ENCODE assay signal across 10 mouse cellular contexts in genomic region chr3:98016901-98017591, GRCm38 (mm10). TPM values are rescaled to one million over a fixed set of nuclear protein-coding genes. Genes with fewer than 3 reads are reported as not detected.
DNase-seq lines count a peak whose midpoint lies in the region; ATAC-seq and TF ChIP-seq lines count a peak whose summit lies in the region.
"Had no signal": no experiment of that assay in that cellular context is flagged by ENCODE, and none has a peak within 500 bp of the region (broad histone marks: within the 10 kb centered on the region; RNA-seq: fewer than 3 reads in every experiment).

No protein-coding gene starts in this region.

- intact Hi-C loops in heart, postnatal 14 days (cut with DNase I), result no loop called here

- H3K4me2 ChIP-seq in heart, embryonic 13.5 days, result 0 out of 2 replicates have a peak overlapping the region, but pooled peaks have one; percentile 75
- peak overlapping the region; percentile 32 for H3K4me2 ChIP-seq in liver, embryonic 13.5 days

- no peaks in the 10 kb centered on the region for H3K9me3 ChIP-seq in heart, embryonic 13.5 days
- no peaks in the 10 kb centered on the region for H3K9me3 ChIP-seq in liver, embryonic 13.5 days (replicated peaks)

- no peaks in the 10 kb centered on the region for H3K36me3 ChIP-seq in heart, embryonic 13.5 days
- H3K36me3 ChIP-seq in liver, embryonic 13.5 days, result no peaks in the 10 kb centered on the region; the same call in 1 of the 2 replicates

- 81% methylated on average over 5 of the region's 5 CpGs for WGBS in heart, embryonic 13.5 days
- WGBS in liver, embryonic 13.5 days (ENCODE audit: insufficient replicate concordance), result 66% methylated on average over 5 of the region's 5 CpGs

- no peak for TF ChIP-seq CTCF in brain, embryonic 14.5 days (IDR thresholded peaks at IDR 0.05; ENCODE audit: borderline replicate concordance, extremely low read depth, insufficient read depth, insufficient read length)

- H3K4me1 ChIP-seq in heart, embryonic 13.5 days, result peaks cover 79% of the 10 kb centered on the region
- H3K4me1 ChIP-seq in liver, embryonic 13.5 days (replicated peaks), result peaks cover 85% of the 10 kb centered on the region

- H3K27ac ChIP-seq in heart, embryonic 13.5 days (replicated peaks), result no peak overlapping the region
- H3K27ac ChIP-seq in liver, embryonic 13.5 days, result peak overlapping the region; percentile 18

- TF ChIP-seq POLR2A in brain, embryonic 14.5 days (IDR thresholded peaks at IDR 0.05; ENCODE audit: borderline replicate concordance, extremely low read depth, insufficient read depth, insufficient read length, poor library complexity, severe bottlenecking), result no peak

- no peaks in the 10 kb centered on the region for H3K27me3 ChIP-seq in heart, embryonic 13.5 days (replicated peaks)
- H3K27me3 ChIP-seq in liver, embryonic 13.5 days, result no peaks in the 10 kb centered on the region
- H3K27me3 ChIP-seq: CH12.LX had no signal

- ATAC-seq in heart, embryonic 13.5 days (ENCODE audit: extremely low read depth, insufficient number of reproducible peaks, low FRiP score, low TSS enrichment), result no peak
- ATAC-seq in liver, embryonic 13.5 days (ENCODE audit: low read depth), result no peak

- no peak overlapping the region for H3K4me3 ChIP-seq in heart, embryonic 13.5 days
- H3K4me3 ChIP-seq in liver, embryonic 13.5 days (replicated peaks), result peak overlapping the region; percentile 11; the same call in 1 of the 2 replicates

- DNase-seq in heart, postnatal 14 days, result no peak
- peak; percentile 53 for DNase-seq in brain, embryonic 14.5 days (ENCODE audit: low read depth)
- DNase-seq in kidney, adult 18-20 months, result peak; percentile 53
- no peak for DNase-seq in liver, embryonic 13.5 days
- no peak for DNase-seq in thymus, postnatal 25 days
- DNase-seq in thymus, postnatal 14 days, result no peak
- no peak for DNase-seq in frontal cortex, adult 2 months (ENCODE audit: extremely low spot score in 1 of 2, low spot score in 1 of 2)
- DNase-seq: gastrocnemius, postnatal 36 days had no signal

- no peak overlapping the region for H3K9ac ChIP-seq in heart, embryonic 13.5 days
- no peak overlapping the region; the same call in 1 of the 2 replicates for H3K9ac ChIP-seq in liver, embryonic 13.5 days

RNA-seq across cellular contexts. Expression of gene Notch2, which starts 3.7 kb away (rescaled TPM):
- 11.9 and 12.1 TPM in 2 replicates for polyA plus RNA-seq in heart, embryonic 13.5 days (2015; fragmentation: Nextera tagmentation; extraction: Ambion mirVana)
- total RNA-seq in heart, postnatal 14 days (2021), result 10 to 100 TPM; 23.4 to 23.6 TPM
- polyA plus RNA-seq in brain, embryonic 14.5 days (2012; rRNA removed), result 15.5 and 18.2 TPM in 2 replicates
- polyA plus RNA-seq in liver, embryonic 13.5 days (2015; fragmentation: Nextera tagmentation; extraction: Ambion mirVana), result 4.8 and 5.7 TPM in 2 replicates
- polyA plus RNA-seq in frontal cortex, adult 2 months (2012; rRNA removed), result 12.4 and 14.5 TPM in 2 replicates

Comparison
In these comparisons a context has a peak if more than half of its experiments do, and no peak if none do; other contexts are left out.
1. DNase-seq: peak in brain, embryonic 14.5 days (single experiment) and kidney, adult 18-20 months (single experiment); none in heart, postnatal 14 days (0 of 2), liver, embryonic 13.5 days (single experiment), thymus, postnatal 25 days (single experiment), thymus, postnatal 14 days (single experiment) and frontal cortex, adult 2 months (0 of 2).